Mouse (Mus musculus) G1E (cell line): ENCODE results near the gene Angptl8. TPM values are rescaled to one million over a fixed set of nuclear protein-coding genes. Genes with fewer than 3 reads are reported as not detected.
A peak's percentile ranks its signal among the peaks of the same experiment; 100 is the strongest.
"Not testable (repeated sequence)": the region's sequence is repeated elsewhere in the genome, so short reads cannot be mapped to it uniquely, and the experiment has no call there.

ENCODE experiments used
- ATAC-seq: 2 replicates; pipeline ENCODE4 v1.8.0; 2016; ENCODE audit warnings: mild to moderate bottlenecking; ENCODE audit not compliant: insufficient number of reproducible peaks, poor library complexity, low FRiP score, severe bottlenecking; ENCODE audit errors: extremely low read depth
- DNase-seq: peaks from one replicate; pipeline ENCODE4 v3.0.0; 2012; ENCODE audit warnings: low spot score
- H3K27me3 ChIP-seq: 2 replicates; pipeline ENCODE4 v1.6.1; 2012; ENCODE audit warnings: mild to moderate bottlenecking, low read length, inconsistent platforms; ENCODE audit not compliant: insufficient read depth
- H3K36me3 ChIP-seq: replicated peaks from 2 replicates; pipeline ENCODE3; 2012; ENCODE audit warnings: mild to moderate bottlenecking, inconsistent platforms
- H3K4me1 ChIP-seq: 2 replicates; pipeline ENCODE4 v1.6.1; 2012; ENCODE audit warnings: low read depth, low read length, inconsistent platforms, mixed read lengths; ENCODE audit not compliant: insufficient read depth
- H3K4me3 ChIP-seq: 2 replicates; pipeline ENCODE4 v1.5.1; 2012; ENCODE audit warnings: low read depth, mild to moderate bottlenecking, inconsistent platforms, low read length, moderate library complexity, mixed read lengths
- H3K9me3 ChIP-seq: replicated peaks from 2 replicates; pipeline ENCODE4 v1.6.1; 2012; ENCODE audit warnings: inconsistent platforms
- CTCF ChIP-seq: IDR thresholded peaks from 2 replicates; pipeline ENCODE4 v1.5.1; 2012; ENCODE audit warnings: low read depth, low read length, inconsistent platforms, mixed read lengths
- GATA1 ChIP-seq: IDR thresholded peaks from 2 replicates; pipeline ENCODE4 v1.6.1; 2012; ENCODE audit warnings: borderline replicate concordance, low read length, inconsistent platforms, mixed read lengths
- GATA2 ChIP-seq: IDR thresholded peaks from 2 replicates; pipeline ENCODE4 v1.6.1; 2012; ENCODE audit warnings: low read depth, low read length, inconsistent platforms, borderline replicate concordance
- POLR2AphosphoS5 ChIP-seq: IDR thresholded peaks from 2 replicates; pipeline ENCODE4 v1.6.1; 2012; ENCODE audit warnings: low read depth, low read length, inconsistent platforms; ENCODE audit not compliant: insufficient replicate concordance
- TAL1 ChIP-seq: conservative IDR thresholded peaks from 2 replicates; pipeline ENCODE4 v1.6.1; 2012; ENCODE audit warnings: low read depth, low read length, inconsistent platforms, mixed read lengths
- polyA plus RNA-seq: library from polyadenylated mRNA; stranded (reverse); fragments of >175 nt; gene quantifications from 2 replicates; pipeline ENCODE4 v1.2.3, GENCODE M21; 2012
- total RNA-seq, 2 experiments: library from RNA; stranded (forward) in 1 of 2; stranded (reverse) in 1 of 2; fragments of 200-1000 nt in 1 of 2; fragments of >200 nt in 1 of 2; fragmentation: Nextera tagmentation in 1 of 2; gene quantifications; 2 replicates each; pipeline ENCODE4 v1.2.3; 2014 to 2017

Angptl8 gene
- total RNA-seq (2014; fragmentation: Nextera tagmentation) (not detected in 2 replicates), total RNA-seq (2017) (not detected in 2 replicates), polyA plus RNA-seq (not detected in 2 replicates)

DNA sequence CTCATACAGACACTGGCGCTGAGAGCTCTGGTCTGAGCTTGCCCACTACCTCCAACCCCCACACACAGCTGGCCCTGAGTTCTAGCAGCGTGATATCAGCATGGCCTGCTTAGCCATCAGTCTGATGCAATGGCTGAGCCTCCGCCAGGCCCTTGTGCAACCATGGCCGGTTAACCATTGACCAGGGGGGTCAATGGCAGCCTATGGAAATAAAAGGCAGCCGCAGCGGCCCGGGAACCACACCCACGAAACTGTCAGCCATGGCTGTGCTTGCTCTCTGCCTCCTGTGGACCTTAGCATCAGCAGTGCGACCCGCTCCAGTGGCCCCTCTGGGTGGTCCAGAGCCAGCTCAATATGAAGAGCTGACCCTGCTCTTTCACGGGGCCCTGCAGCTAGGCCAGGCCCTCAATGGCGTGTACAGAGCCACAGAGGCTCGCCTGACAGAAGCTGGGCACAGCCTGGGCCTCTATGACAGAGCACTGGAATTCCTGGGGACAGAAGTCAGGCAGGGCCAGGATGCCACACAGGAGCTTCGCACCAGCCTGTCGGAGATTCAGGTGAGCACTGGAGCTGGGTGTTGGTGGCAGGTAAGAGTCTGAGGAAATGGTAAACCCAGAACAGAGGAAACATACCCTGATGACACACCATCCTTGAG is at the start of gene Angptl8:
TSS of gene Angptl8 (plus strand) at position 253 of the 655 bp plus-strand sequence.
- Histone ChIP-seq H3K9me3 (no peaks in the 10 kb centered on the region), H3K4me3 (no peak within 1 kb of the TSS), H3K4me1 (no peaks in the 10 kb centered on the region; the same call in 1 of the 2 replicates), H3K36me3 (peaks cover 52% of the 10 kb centered on the region), H3K27me3 (no peaks in the 10 kb centered on the region)
- no peak for DNase-seq
- TF ChIP-seq GATA2 (no peak), TAL1 (no peak), POLR2AphosphoS5 (no peak), GATA1 (no peak), CTCF (no peak)
- no peak for ATAC-seq

DNA sequence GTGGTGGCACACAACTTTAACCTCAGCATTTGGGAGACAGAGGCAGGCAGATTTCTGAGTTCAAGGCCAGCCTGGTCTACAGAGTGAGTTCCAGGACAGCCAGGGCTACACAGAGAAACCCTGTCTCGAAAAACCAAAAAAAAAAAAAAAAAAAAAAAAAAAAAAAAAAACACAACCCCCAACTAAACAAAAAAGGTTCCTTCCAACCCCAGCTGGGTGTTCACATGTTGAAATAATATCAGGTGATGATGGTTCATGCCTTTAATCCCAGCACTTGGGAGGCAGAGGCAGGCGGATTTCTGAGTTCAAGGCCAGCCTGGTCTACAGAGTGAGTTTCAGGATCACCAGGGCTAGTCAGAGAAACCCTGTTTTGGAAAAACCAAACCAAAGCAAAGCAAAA is 49.0 kb upstream of the Angptl8 start:
- H3K4me1 ChIP-seq, H3K36me3 ChIP-seq, H3K9me3 ChIP-seq, ATAC-seq, DNase-seq, H3K4me3 ChIP-seq: not testable (repeated sequence)
- H3K27me3 ChIP-seq: peaks cover 22% of the 10 kb centered on the region

DNA sequence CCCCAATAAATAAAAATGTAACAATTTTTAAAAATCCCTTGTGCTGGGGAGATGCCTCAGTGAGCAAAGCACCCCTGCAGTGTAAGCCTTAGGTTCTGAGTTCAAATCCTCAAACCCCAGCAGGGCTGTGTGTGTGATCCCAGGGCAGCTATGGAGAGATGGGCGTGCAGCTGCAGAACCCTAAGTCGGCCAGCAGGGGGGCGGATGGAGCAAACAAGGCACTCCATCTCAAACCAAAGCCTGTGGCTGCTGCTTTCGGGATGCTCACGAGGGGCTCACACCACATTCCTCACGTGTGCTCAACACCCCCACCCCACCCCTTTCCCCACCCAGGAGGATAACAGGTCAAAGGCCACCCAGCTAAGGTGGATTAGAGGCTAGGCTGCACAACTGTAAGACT is 48.4 kb upstream of the Angptl8 start:
- peak; percentile 34 for ATAC-seq
- no peaks in the 10 kb centered on the region for H3K36me3 ChIP-seq
- TF ChIP-seq POLR2AphosphoS5 (no peak), CTCF (peak; percentile 62), TAL1 (no peak)
- peak; percentile 50 for DNase-seq
- peaks cover 3% of the 10 kb centered on the region for H3K4me1 ChIP-seq
- no peaks in the 10 kb centered on the region for H3K9me3 ChIP-seq
- H3K27me3 ChIP-seq: peaks cover 27% of the 10 kb centered on the region
- H3K4me3 ChIP-seq: no peak overlapping the region

DNA sequence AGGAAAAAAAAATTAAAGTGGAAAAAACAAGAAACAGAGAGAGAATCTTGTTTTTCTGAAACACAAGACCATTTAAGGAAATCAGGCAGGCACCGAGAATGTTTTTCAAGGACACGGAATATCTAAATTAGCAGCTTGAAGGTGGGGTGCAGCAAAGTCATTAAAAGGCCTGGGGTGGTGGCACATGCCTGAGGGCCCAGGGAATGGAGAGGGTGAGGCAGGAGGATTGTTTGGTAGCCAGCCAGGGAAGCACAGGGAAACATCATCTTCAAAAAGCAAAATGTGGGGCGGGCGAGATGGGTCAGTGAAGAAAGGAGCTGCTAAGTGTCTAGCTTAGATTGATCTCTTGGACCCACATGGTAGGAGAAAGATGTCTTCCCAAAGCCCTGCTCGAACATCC is 47.7 kb upstream of the Angptl8 start:
- TF ChIP-seq POLR2AphosphoS5 (no peak), GATA2 (no peak), TAL1 (no peak)
- DNase-seq (no peak), ATAC-seq (no peak)
- Histone ChIP-seq H3K27me3 (peaks cover 28% of the 10 kb centered on the region), H3K36me3 (no peaks in the 10 kb centered on the region), H3K4me1 (peaks cover 3% of the 10 kb centered on the region), H3K9me3 (no peaks in the 10 kb centered on the region), H3K4me3 (no peak overlapping the region)

DNA sequence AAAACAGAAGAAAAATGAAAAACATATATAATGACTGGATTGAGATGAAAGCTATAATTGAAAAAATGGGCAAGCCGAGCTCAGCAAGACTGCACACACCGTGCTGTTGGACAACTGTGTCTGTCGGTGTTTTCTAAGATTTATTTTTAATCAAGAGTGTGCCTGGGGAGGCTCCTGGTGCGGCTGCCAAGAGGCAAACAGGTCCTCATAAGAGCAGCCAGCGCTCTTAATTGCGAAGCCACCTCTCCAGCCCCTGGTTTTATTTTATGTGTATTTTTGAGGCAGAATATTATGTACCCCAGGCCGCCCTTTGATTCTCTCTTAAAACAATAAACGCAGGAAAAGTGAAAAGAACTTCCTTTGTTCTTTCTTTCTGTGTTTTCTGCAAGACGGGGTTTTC is 47.1 kb upstream of the Angptl8 start:
- peaks cover 3% of the 10 kb centered on the region for H3K4me1 ChIP-seq
- ATAC-seq (no peak), DNase-seq (no peak)
- no peaks in the 10 kb centered on the region for H3K9me3 ChIP-seq
- TF ChIP-seq POLR2AphosphoS5: no peak
- TF ChIP-seq GATA1: no peak
- no peak for TF ChIP-seq GATA2
- TF ChIP-seq TAL1: no peak
- TF ChIP-seq CTCF: no peak
- peaks cover 30% of the 10 kb centered on the region for H3K27me3 ChIP-seq
- H3K4me3 ChIP-seq: no peak overlapping the region
- no peaks in the 10 kb centered on the region for H3K36me3 ChIP-seq

DNA sequence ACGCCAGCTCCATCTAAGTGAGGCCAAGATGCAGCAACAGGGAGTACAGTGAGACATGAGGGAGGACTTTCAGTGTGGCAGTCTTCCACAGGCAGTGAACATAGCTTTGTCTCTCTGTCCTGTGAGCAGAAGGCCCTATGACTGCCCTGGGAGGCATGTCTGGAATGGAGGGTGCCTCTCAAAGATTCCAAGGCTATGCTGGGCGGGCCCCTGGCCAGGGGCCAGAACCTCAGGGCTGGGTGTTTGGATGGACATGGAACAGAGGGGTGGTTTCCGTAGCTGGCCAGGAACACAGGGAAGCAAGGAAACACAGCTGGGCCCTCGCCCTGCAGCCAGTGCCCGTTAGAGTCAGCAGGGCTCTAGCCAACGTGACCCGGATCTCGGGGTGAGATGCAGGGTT is 43.4 kb upstream of the Angptl8 start:
- ATAC-seq: no peak
- H3K36me3 ChIP-seq: no peaks in the 10 kb centered on the region
- peaks cover 44% of the 10 kb centered on the region for H3K27me3 ChIP-seq
- DNase-seq: no peak
- no peak for TF ChIP-seq GATA1
- TF ChIP-seq GATA2: no peak
- TF ChIP-seq CTCF: no peak
- TF ChIP-seq TAL1: no peak
- no peak for TF ChIP-seq POLR2AphosphoS5
- H3K4me1 ChIP-seq: no peaks in the 10 kb centered on the region
- H3K4me3 ChIP-seq: no peak overlapping the region
- no peaks in the 10 kb centered on the region for H3K9me3 ChIP-seq

DNA sequence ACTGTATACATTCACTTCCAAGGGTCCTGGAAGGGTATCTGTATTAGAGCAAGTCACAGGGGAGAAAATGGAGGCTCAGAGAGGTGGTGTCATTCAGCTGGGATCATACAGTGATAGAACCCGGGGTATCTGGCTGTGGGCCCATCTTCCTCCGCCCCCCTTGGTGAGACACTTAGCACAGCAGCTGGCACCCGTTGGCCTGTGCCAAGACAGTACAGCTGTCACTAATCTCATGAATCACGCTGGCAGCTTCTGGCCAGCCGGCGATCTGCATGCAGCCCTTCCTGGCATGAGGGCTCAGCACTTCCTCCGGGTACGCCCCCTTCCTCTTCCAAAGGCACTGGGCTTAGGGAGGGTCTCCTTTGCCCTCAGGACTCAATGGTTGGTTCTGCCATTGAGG is 42.7 kb upstream of the Angptl8 start:
- Histone ChIP-seq H3K4me3 (no peak overlapping the region), H3K4me1 (0 out of 2 replicates have a peak, but pooled peaks cover under 1% of the 10 kb centered on the region), H3K27me3 (peaks cover 51% of the 10 kb centered on the region), H3K9me3 (no peaks in the 10 kb centered on the region), H3K36me3 (no peaks in the 10 kb centered on the region)
- TF ChIP-seq CTCF (no peak), TAL1 (no peak), GATA1 (no peak)
- no peak for ATAC-seq
- DNase-seq: no peak

DNA sequence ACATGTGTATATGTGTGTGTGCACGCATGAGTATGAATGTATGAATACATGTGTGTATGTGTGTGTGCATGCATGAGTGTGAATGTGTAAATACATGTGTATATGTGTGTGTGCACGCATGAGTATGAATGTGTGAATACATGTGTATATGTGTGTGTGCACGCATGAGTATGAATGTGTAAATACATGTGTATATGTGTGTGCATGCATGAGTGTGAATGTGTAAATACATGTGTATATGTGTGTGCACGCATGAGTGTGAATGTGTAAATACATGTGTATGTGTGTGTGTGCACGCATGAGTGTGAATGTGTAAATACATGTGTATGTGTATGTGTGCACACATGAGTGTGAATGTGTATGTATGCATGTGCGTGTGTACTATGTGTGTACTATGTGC is 41.8 kb upstream of the Angptl8 start:
- peaks cover 53% of the 10 kb centered on the region for H3K27me3 ChIP-seq
- H3K36me3 ChIP-seq, ATAC-seq, H3K4me3 ChIP-seq, H3K4me1 ChIP-seq, H3K9me3 ChIP-seq, DNase-seq: not testable (repeated sequence)
